In genomic region chr6:119499271-119499670, GRCm38 (mm10) we compare ENCODE assay signal across 9 mouse cellular contexts. TPM values are rescaled to one million over a fixed set of nuclear protein-coding genes. Genes with fewer than 3 reads are reported as not detected.
DNase-seq lines count a peak whose midpoint lies in the region; ATAC-seq and TF ChIP-seq lines count a peak whose summit lies in the region.
"Had no signal": no experiment of that assay in that cellular context is flagged by ENCODE, and none has a peak within 500 bp of the region (broad histone marks: within the 10 kb centered on the region; RNA-seq: fewer than 3 reads in every experiment).

No protein-coding gene starts in this region.

- intact Hi-C loops in left cerebral cortex, adult 2 months (cut with DNase I) = no loop called here

- no peak overlapping the region for H3K4me3 ChIP-seq in hindbrain, embryonic 10.5 days
- H3K4me3 ChIP-seq in hindbrain, embryonic 12.5 days = no peak overlapping the region
- H3K4me3 ChIP-seq in MEL (ENCODE audit: control insufficient read depth in 1 of 2, insufficient read depth in 1 of 2, low read depth in 2 of 2, low read length in 2 of 2) = no peak overlapping the region
- H3K4me3 ChIP-seq in embryonic facial prominence, embryonic 15.5 days (replicated peaks) = no peak overlapping the region
- H3K4me3 ChIP-seq in left cerebral cortex, adult 2 months = no peak overlapping the region
- H3K4me3 ChIP-seq: heart, embryonic 15.5 days had no signal

- H3K4me1 ChIP-seq in hindbrain, embryonic 10.5 days (replicated peaks) = peaks cover 24% of the 10 kb centered on the region
- peaks cover 10% of the 10 kb centered on the region for H3K4me1 ChIP-seq in hindbrain, embryonic 12.5 days
- H3K4me1 ChIP-seq in MEL (ENCODE audit: control insufficient read depth in 1 of 2, insufficient read depth in 2 of 2, low read length in 2 of 2) = no peaks in the 10 kb centered on the region
- peaks cover 24% of the 10 kb centered on the region for H3K4me1 ChIP-seq in embryonic facial prominence, embryonic 15.5 days

- H3K9ac ChIP-seq in hindbrain, embryonic 12.5 days = no peak overlapping the region
- no peak overlapping the region for H3K9ac ChIP-seq in MEL (ENCODE audit: control insufficient read depth, low read depth, low read length, poor library complexity, severe bottlenecking)
- no peak overlapping the region for H3K9ac ChIP-seq in embryonic facial prominence, embryonic 15.5 days
- H3K9ac ChIP-seq: heart, embryonic 15.5 days had no signal

- 0 out of 2 replicates have a peak overlapping the region, but pooled peaks have one; percentile 9 for H3K27ac ChIP-seq in hindbrain, embryonic 10.5 days
- H3K27ac ChIP-seq in hindbrain, embryonic 12.5 days = no peak overlapping the region
- no peak overlapping the region for H3K27ac ChIP-seq in MEL (ENCODE audit: control insufficient read depth, low read depth, low read length)
- 0 out of 2 replicates have a peak overlapping the region, but pooled peaks have one; percentile 28 for H3K27ac ChIP-seq in embryonic facial prominence, embryonic 15.5 days (replicated peaks)
- H3K27ac ChIP-seq in left cerebral cortex, adult 2 months = no peak overlapping the region
- H3K27ac ChIP-seq: heart, embryonic 15.5 days had no signal

- TF ChIP-seq EP300 in MEL (IDR thresholded peaks at IDR 0.05; ENCODE audit: low read depth in 1 of 2, low read length in 2 of 2) = no peak

- TF ChIP-seq POLR2A in MEL (IDR thresholded peaks at IDR 0.05; ENCODE audit: control insufficient read depth in 1 of 2, insufficient read depth in 1 of 2, low read depth in 1 of 2, low read length in 2 of 2, poor library complexity in 1 of 2) = no peak

- TF ChIP-seq RAD21 in MEL (IDR thresholded peaks at IDR 0.05; ENCODE audit: low read depth, low read length) = no peak

- H3K27me3 ChIP-seq in hindbrain, embryonic 10.5 days (ENCODE audit: insufficient read depth, poor library complexity, severe bottlenecking) = no peaks in the 10 kb centered on the region
- H3K27me3 ChIP-seq in hindbrain, embryonic 12.5 days = no peaks in the 10 kb centered on the region
- H3K27me3 ChIP-seq in MEL (ENCODE audit: control insufficient read depth in 1 of 2, insufficient read depth in 2 of 2, low read length in 2 of 2) = no peaks in the 10 kb centered on the region
- H3K27me3 ChIP-seq in embryonic facial prominence, embryonic 15.5 days = no peaks in the 10 kb centered on the region
- H3K27me3 ChIP-seq: heart, embryonic 15.5 days had no signal

- DNase-seq in hindbrain, embryonic 10.5 days (ENCODE audit: low spot score) = peak; percentile 41
- peak; percentile 41 for DNase-seq in MEL (ENCODE audit: low read depth, low spot score)
- peak; percentile 79 to 83 for DNase-seq in kidney, postnatal 36 days
- DNase-seq in thymus, postnatal 0 days (ENCODE audit: low spot score) = peak; percentile 78
- no peak for DNase-seq in left cerebral cortex, adult 2 months (ENCODE audit: extremely low spot score in 1 of 2, low spot score in 2 of 2)
- DNase-seq in spleen, adult 18-20 months = no peak

- H3K36me3 ChIP-seq in hindbrain, embryonic 10.5 days = no peaks in the 10 kb centered on the region
- no peaks in the 10 kb centered on the region for H3K36me3 ChIP-seq in hindbrain, embryonic 12.5 days
- H3K36me3 ChIP-seq in MEL (ENCODE audit: control insufficient read depth in 1 of 2, insufficient read depth in 2 of 2, low read length in 2 of 2) = no peaks in the 10 kb centered on the region
- H3K36me3 ChIP-seq in embryonic facial prominence, embryonic 15.5 days = no peaks in the 10 kb centered on the region
- H3K36me3 ChIP-seq: heart, embryonic 15.5 days had no signal

- no peaks in the 10 kb centered on the region for H3K79me2 ChIP-seq in MEL (ENCODE audit: control insufficient read depth, insufficient read depth, low read length, poor library complexity)

- H3K9me3 ChIP-seq in hindbrain, embryonic 10.5 days = no peaks in the 10 kb centered on the region
- H3K9me3 ChIP-seq in hindbrain, embryonic 12.5 days (replicated peaks) = no peaks in the 10 kb centered on the region
- H3K9me3 ChIP-seq in MEL (replicated peaks; ENCODE audit: insufficient read depth, low read length) = no peaks in the 10 kb centered on the region
- H3K9me3 ChIP-seq in embryonic facial prominence, embryonic 15.5 days (replicated peaks) = no peaks in the 10 kb centered on the region
- H3K9me3 ChIP-seq: heart, embryonic 15.5 days had no signal

- no peak for TF ChIP-seq CTCF in MEL (IDR thresholded peaks at IDR 0.05 in 2 of 3, conservative IDR thresholded peaks at IDR 0.05 in 1 of 3; ENCODE audit: control insufficient read depth in 1 of 3, insufficient read depth in 1 of 3, low read depth in 2 of 3, low read length in 3 of 3, poor library complexity in 1 of 3, severe bottlenecking in 1 of 3)
- TF ChIP-seq CTCF in left cerebral cortex, adult 2 months (IDR thresholded peaks at IDR 0.05) = no peak

- H3K4me2 ChIP-seq in hindbrain, embryonic 12.5 days (replicated peaks) = no peak overlapping the region
- no peak overlapping the region for H3K4me2 ChIP-seq in embryonic facial prominence, embryonic 15.5 days (replicated peaks)
- H3K4me2 ChIP-seq: heart, embryonic 15.5 days had no signal

- 22% methylated on average over 5 of the region's 5 CpGs for WGBS in hindbrain, embryonic 10.5 days
- WGBS in hindbrain, embryonic 12.5 days = 28% methylated on average over 5 of the region's 5 CpGs
- WGBS in embryonic facial prominence, embryonic 15.5 days = 10% methylated on average over 5 of the region's 5 CpGs

- ATAC-seq in hindbrain, embryonic 12.5 days (ENCODE audit: low FRiP score) = no peak
- ATAC-seq in embryonic facial prominence, embryonic 15.5 days (ENCODE audit: insufficient number of reproducible peaks, low FRiP score, low TSS enrichment, low read depth) = peak; percentile 73

TF ChIP-seq in MEL, 35 proteins besides CTCF, POLR2A, EP300 and RAD21:
- no peak for TF ChIP-seq SIN3A (IDR thresholded peaks at IDR 0.05; ENCODE audit: low read length)
- TF ChIP-seq JUND (IDR thresholded peaks at IDR 0.05; ENCODE audit: low read depth, low read length) = no peak
- TF ChIP-seq USF2 (IDR thresholded peaks at IDR 0.05; ENCODE audit: borderline replicate concordance in 1 of 2, insufficient read depth in 1 of 2, low read depth in 1 of 2, low read length in 2 of 2) = no peak
- no peak for TF ChIP-seq ETS1 (IDR thresholded peaks at IDR 0.05; ENCODE audit: low read depth, low read length)
- TF ChIP-seq RCOR1 (IDR thresholded peaks at IDR 0.05; ENCODE audit: low read depth, low read length) = no peak
- TF ChIP-seq KAT2A (conservative IDR thresholded peaks at IDR 0.05; ENCODE audit: low read depth, low read length) = no peak
- TF ChIP-seq CHD1 (IDR thresholded peaks at IDR 0.05; ENCODE audit: low read depth, low read length) = no peak
- no peak for TF ChIP-seq ZC3H11A (IDR thresholded peaks at IDR 0.05; ENCODE audit: low read depth, low read length)

RNA-seq across cellular contexts. Expression of gene Fbxl14, which starts 19.8 kb away (rescaled TPM):
- 3.1 and 3.4 TPM in 2 replicates for polyA plus RNA-seq in hindbrain, embryonic 10.5 days (2016; fragmentation: Nextera tagmentation; extraction: Ambion mirVana)
- polyA plus RNA-seq in hindbrain, embryonic 12.5 days (2016; fragmentation: Nextera tagmentation; extraction: Ambion mirVana) = 3.8 and 4.3 TPM in 2 replicates
- 58.1 and 59.7 TPM in 2 replicates for total RNA-seq in MEL (2012; rRNA removed)
- 10 to 100 TPM in 1 of 2 experiments, not detected in 1; 65.4 TPM for polyA plus RNA-seq in MEL (2012; ENCODE audit: insufficient read depth in 1 of 2, insufficient read length in 2 of 2, low read depth in 1 of 2, low replicate concordance in 2 of 2, missing spikeins in 1 of 2)
- 4.3 TPM in 2 replicates for polyA plus RNA-seq in embryonic facial prominence, embryonic 15.5 days (2015; fragmentation: Nextera tagmentation; extraction: Ambion mirVana)
- 17.1 and 18.1 TPM in 2 replicates for polyA plus RNA-seq in thymus, postnatal 0 days (2015; fragmentation: Nextera tagmentation; extraction: Ambion mirVana)
- 10 to 100 TPM; 35.9 to 40.4 TPM for total RNA-seq in left cerebral cortex, adult 2 months (2021)

RNA-seq across cellular contexts. Expression of gene Wnt5b, which starts 44.9 kb away (rescaled TPM):
- 7.9 and 8.8 TPM in 2 replicates for polyA plus RNA-seq in hindbrain, embryonic 10.5 days (2016; fragmentation: Nextera tagmentation; extraction: Ambion mirVana)
- 8.3 and 9.9 TPM in 2 replicates for polyA plus RNA-seq in hindbrain, embryonic 12.5 days (2016; fragmentation: Nextera tagmentation; extraction: Ambion mirVana)
- total RNA-seq in MEL (2012; rRNA removed) = 0.04 TPM in 1 of 2 replicates, not detected in the other
- polyA plus RNA-seq in MEL (2012; ENCODE audit: insufficient read depth in 1 of 2, insufficient read length in 2 of 2, low read depth in 1 of 2, low replicate concordance in 2 of 2, missing spikeins in 1 of 2) = not detected
- polyA plus RNA-seq in embryonic facial prominence, embryonic 15.5 days (2015; fragmentation: Nextera tagmentation; extraction: Ambion mirVana) = 9.8 TPM in 2 replicates
- polyA plus RNA-seq in thymus, postnatal 0 days (2015; fragmentation: Nextera tagmentation; extraction: Ambion mirVana) = 3.9 and 4.6 TPM in 2 replicates
- 1 to 10 TPM; 1.7 to 1.9 TPM for total RNA-seq in left cerebral cortex, adult 2 months (2021)

Comparison
In these comparisons a context has a peak if more than half of its experiments do, and no peak if none do; other contexts are left out.
1. H3K27ac ChIP-seq: peak in hindbrain, embryonic 10.5 days (single experiment) and embryonic facial prominence, embryonic 15.5 days (single experiment); none in hindbrain, embryonic 12.5 days (single experiment), MEL (single experiment) and left cerebral cortex, adult 2 months (single experiment).
2. DNase-seq: peak in hindbrain, embryonic 10.5 days (single experiment), MEL (single experiment), kidney, postnatal 36 days (2 of 2) and thymus, postnatal 0 days (single experiment); none in left cerebral cortex, adult 2 months (0 of 2) and spleen, adult 18-20 months (0 of 2).